Mouse (Mus musculus) kidney, postnatal 4 days (tissue): ENCODE data around the gene Asic2.
A peak's percentile ranks its signal among the peaks of the same experiment; 100 is the strongest.

Experiments
- DNase-seq, 2 experiments: peaks; one replicate each; pipeline ENCODE4 v3.0.0; 2021; ENCODE audit warnings: mixed read lengths in 2 of 2

Gene Asic2

GRCm38 (mm10) chr11:81714801-81715200, 253.5 kb downstream of the Asic2 start:
- no peak for DNase-seq

- DNase-seq, result no peak
Observed at GRCm38 (mm10) chr11:81706996-81707395, 261.3 kb downstream of the Asic2 start.

GRCm38 (mm10) chr11:81698008-81698407, 270.2 kb downstream of the Asic2 start:
- DNase-seq, result peak; percentile 4

- DNase-seq, result no peak
Observed at GRCm38 (mm10) chr11:81695501-81695900, 272.8 kb downstream of the Asic2 start.

GRCm38 (mm10) chr11:81680511-81680910, 287.7 kb downstream of the Asic2 start:
- no peak for DNase-seq

GRCm38 (mm10) chr11:81671724-81672123, 296.5 kb downstream of the Asic2 start:
- DNase-seq, result no peak

- DNase-seq, result no peak
Observed at GRCm38 (mm10) chr11:81670436-81670835, 297.8 kb downstream of the Asic2 start.

GRCm38 (mm10) chr11:81658850-81659249, 309.4 kb downstream of the Asic2 start:
- no peak for DNase-seq

- DNase-seq, result no peak
Observed at GRCm38 (mm10) chr11:81657121-81657520, 311.1 kb downstream of the Asic2 start.

GRCm38 (mm10) chr11:81647828-81648227, 320.4 kb downstream of the Asic2 start:
- no peak for DNase-seq

- DNase-seq, result no peak
Observed at GRCm38 (mm10) chr11:81645549-81645948, 322.7 kb downstream of the Asic2 start.

- DNase-seq, result no peak
Observed at GRCm38 (mm10) chr11:81636356-81636755, 331.9 kb downstream of the Asic2 start.

- peak; percentile 65 to 71 for DNase-seq
Observed at GRCm38 (mm10) chr11:81634360-81635350, 333.6 kb downstream of the Asic2 start.

GRCm38 (mm10) chr11:81625199-81625598, 343.1 kb downstream of the Asic2 start:
- DNase-seq, result no peak

- DNase-seq, result no peak
Observed at GRCm38 (mm10) chr11:81620516-81620915, 347.7 kb downstream of the Asic2 start.

GRCm38 (mm10) chr11:81616437-81616836, 351.8 kb downstream of the Asic2 start:
- no peak for DNase-seq

GRCm38 (mm10) chr11:81613869-81614620, 354.2 kb downstream of the Asic2 start:
- no peak for DNase-seq

GRCm38 (mm10) chr11:81612798-81613540, 355.3 kb downstream of the Asic2 start:
- DNase-seq, result peak; percentile 82 to 86

- peak; percentile 19 to 39 for DNase-seq
Observed at GRCm38 (mm10) chr11:81611948-81612797, 356.1 kb downstream of the Asic2 start.

- no peak for DNase-seq
Observed at GRCm38 (mm10) chr11:81610506-81610905, 357.8 kb downstream of the Asic2 start.

GRCm38 (mm10) chr11:81602971-81603370, 365.3 kb downstream of the Asic2 start:
- DNase-seq, result no peak

GRCm38 (mm10) chr11:81601736-81602135, 366.5 kb downstream of the Asic2 start:
- DNase-seq, result no peak
